Mouse (Mus musculus) liver, embryonic 11.5 days (tissue): Measurements from ENCODE around the gene Rasa3. TPM values are rescaled to one million over a fixed set of nuclear protein-coding genes. Genes with fewer than 3 reads are reported as not detected.
A peak's percentile ranks its signal among the peaks of the same experiment; 100 is the strongest.

Experiments used
- ATAC-seq: fragments of 200-750 bp; cut with Nextera tagmentation; replicated peaks from 2 replicates; pipeline ENCODE4 v1.8.0; 2017; ENCODE audit warnings: moderate number of reproducible peaks, mild to moderate bottlenecking, moderate TSS enrichment, moderate library complexity; ENCODE audit not compliant: low FRiP score
- DNase-seq: peaks from one replicate; pipeline ENCODE4 v3.0.0-alpha.2; 2017; ENCODE audit warnings: low spot score
- H3K27ac ChIP-seq: fragments of 300-500 bp; sonication (generic); 2 replicates; pipeline ENCODE4 v1.5.1; 2014; ENCODE audit warnings: mild to moderate bottlenecking, low read depth, low read length, control low read depth
- H3K27me3 ChIP-seq: fragments of 300-500 bp; sonication (generic); replicated peaks from 2 replicates; pipeline ENCODE4 v1.6.1; 2014; ENCODE audit warnings: low read length, mixed read lengths; ENCODE audit not compliant: control insufficient read depth, insufficient read depth
- H3K36me3 ChIP-seq: fragments of 300-500 bp; sonication (generic); 2 replicates; pipeline ENCODE4 v1.6.1; 2014; ENCODE audit warnings: mild to moderate bottlenecking, low read length, moderate library complexity, mixed read lengths; ENCODE audit not compliant: control insufficient read depth, insufficient read depth
- H3K4me1 ChIP-seq: fragments of 300-500 bp; sonication (generic); replicated peaks from 2 replicates; pipeline ENCODE4 v1.6.1; 2014; ENCODE audit warnings: low read length, mixed read lengths; ENCODE audit not compliant: control insufficient read depth, insufficient read depth
- H3K4me2 ChIP-seq: fragments of 300-500 bp; sonication (generic); 2 replicates; pipeline ENCODE4 v1.6.1; 2014; ENCODE audit warnings: mild to moderate bottlenecking, control low read depth, moderate library complexity
- H3K4me3 ChIP-seq: fragments of 300-500 bp; sonication (generic); 2 replicates; pipeline ENCODE4 v1.5.1; 2014; ENCODE audit warnings: low read depth, low read length, control low read depth
- H3K9ac ChIP-seq: fragments of 300-500 bp; sonication (generic); 2 replicates; pipeline ENCODE4 v1.6.1; 2014; ENCODE audit warnings: low read depth, low read length, control low read depth
- H3K9me3 ChIP-seq: fragments of 300-500 bp; sonication (generic); 2 replicates; pipeline ENCODE4 v1.6.1; 2016; ENCODE audit warnings: low read length, inconsistent platforms, mixed read lengths; ENCODE audit not compliant: control insufficient read depth
- WGBS: fragments of 180-500 bp; shearing (Covaris S2); extraction: QIAGEN DNeasy Blood & Tissue Kit; methylation state at CpG from one replicate; pipeline ENCODE4 v1.1.7; 2014; 5-methylcytosine and 5-hydroxymethylcytosine counted together
- polyA plus RNA-seq: library from polyadenylated mRNA; unstranded; fragments of >200 nt; fragmentation: Nextera tagmentation; extraction: Ambion mirVana; gene quantifications from 2 replicates; pipeline ENCODE4 v1.2.1, GENCODE M21; 2014

The Rasa3 gene
- polyA plus RNA-seq, 1 experiment from 2014 or later, result 37.2 TPM

GRCm38 (mm10) chr8:13650541-13651191 lies 26.7 kb downstream of the Rasa3 start:
- H3K4me2 ChIP-seq, result no peak overlapping the region
- DNase-seq (no peak), ATAC-seq (no peak)
- H3K36me3 ChIP-seq, result no peaks in the 10 kb centered on the region
- 90% methylated on average over 11 of the region's 11 CpGs for WGBS
- no peaks in the 10 kb centered on the region for H3K27me3 ChIP-seq
- no peak overlapping the region for H3K27ac ChIP-seq
- peaks cover 25% of the 10 kb centered on the region for H3K4me1 ChIP-seq
- H3K9ac ChIP-seq, result no peak overlapping the region
- no peaks in the 10 kb centered on the region for H3K9me3 ChIP-seq
- no peak overlapping the region for H3K4me3 ChIP-seq

DNA sequence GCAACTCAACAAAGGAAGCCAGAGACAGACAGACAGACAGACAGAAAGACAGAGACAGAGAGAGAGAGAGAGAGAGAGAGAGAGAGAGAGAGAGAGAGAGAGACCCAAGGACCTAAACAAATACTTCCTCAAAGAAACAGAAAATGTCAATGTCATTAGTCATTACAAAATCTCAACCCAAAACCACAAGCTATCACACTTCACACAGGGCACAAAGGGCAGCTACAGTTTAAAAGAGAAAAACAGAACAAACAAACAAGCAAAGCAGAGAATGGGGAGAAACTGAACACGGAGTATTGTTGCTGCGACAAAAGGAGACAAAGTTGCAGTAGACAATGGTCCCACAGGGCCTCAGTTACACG lies 28.3 kb downstream of the Rasa3 start:
- 40% methylated on average over 3 of the region's 3 CpGs for WGBS
- Histone ChIP-seq H3K4me2 (peak overlapping the region; percentile 14; the same call in 1 of the 2 replicates), H3K9ac (no peak overlapping the region), H3K27ac (peak overlapping the region; percentile 52; the same call in 1 of the 2 replicates), H3K9me3 (no peaks in the 10 kb centered on the region), H3K4me1 (peaks cover 31% of the 10 kb centered on the region), H3K36me3 (no peaks in the 10 kb centered on the region), H3K4me3 (no peak overlapping the region), H3K27me3 (no peaks in the 10 kb centered on the region)
- ATAC-seq (no peak), DNase-seq (no peak)

GRCm38 (mm10) chr8:13648377-13649153 lies 28.8 kb downstream of the Rasa3 start:
- Histone ChIP-seq H3K4me2 (peak overlapping the region; percentile 23; the same call in 1 of the 2 replicates), H3K27me3 (no peaks in the 10 kb centered on the region), H3K36me3 (no peaks in the 10 kb centered on the region), H3K4me3 (no peak overlapping the region), H3K9ac (no peak overlapping the region), H3K9me3 (no peaks in the 10 kb centered on the region), H3K27ac (peak overlapping the region; percentile 52; the same call in 1 of the 2 replicates), H3K4me1 (peaks cover 35% of the 10 kb centered on the region)
- ATAC-seq, result no peak
- 29% methylated on average over 7 of the region's 7 CpGs for WGBS
- DNase-seq, result no peak

DNA sequence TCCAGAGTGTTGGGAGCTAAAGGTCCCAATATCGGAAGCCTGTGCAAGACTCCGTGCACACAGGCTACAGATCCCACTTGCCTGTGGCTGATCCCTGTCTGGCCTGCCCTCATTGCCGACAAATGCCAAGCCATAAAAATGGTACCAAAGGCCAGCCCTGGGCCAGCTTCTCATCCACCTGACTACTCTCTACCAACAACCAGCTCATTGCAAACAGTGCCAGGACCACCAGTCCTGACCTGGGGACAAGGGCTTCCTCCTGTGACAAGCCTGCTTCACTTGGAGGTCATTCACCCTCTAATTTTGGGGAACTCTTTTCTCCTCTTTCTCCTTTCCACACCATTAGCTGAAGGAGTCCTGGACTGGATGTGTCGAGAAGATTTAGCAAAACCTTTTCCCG lies 29.8 kb downstream of the Rasa3 start:
- DNase-seq (no peak), ATAC-seq (no peak)
- Histone ChIP-seq H3K4me3 (no peak overlapping the region), H3K27me3 (no peaks in the 10 kb centered on the region), H3K36me3 (no peaks in the 10 kb centered on the region), H3K9ac (no peak overlapping the region), H3K27ac (no peak overlapping the region), H3K9me3 (no peaks in the 10 kb centered on the region), H3K4me2 (no peak overlapping the region), H3K4me1 (peaks cover 31% of the 10 kb centered on the region)
- WGBS, result 87% methylated on average over 5 of the region's 5 CpGs

GRCm38 (mm10) chr8:13644932-13645676 lies 32.3 kb downstream of the Rasa3 start:
- no peak overlapping the region for H3K9ac ChIP-seq
- ATAC-seq (no peak), DNase-seq (no peak)
- no peaks in the 10 kb centered on the region for H3K27me3 ChIP-seq
- no peak overlapping the region for H3K4me2 ChIP-seq
- no peaks in the 10 kb centered on the region for H3K36me3 ChIP-seq
- H3K9me3 ChIP-seq, result no peaks in the 10 kb centered on the region
- WGBS, result 50% methylated on average over 6 of the region's 6 CpGs
- no peak overlapping the region for H3K27ac ChIP-seq
- H3K4me1 ChIP-seq, result peaks cover 31% of the 10 kb centered on the region
- H3K4me3 ChIP-seq, result no peak overlapping the region

DNA sequence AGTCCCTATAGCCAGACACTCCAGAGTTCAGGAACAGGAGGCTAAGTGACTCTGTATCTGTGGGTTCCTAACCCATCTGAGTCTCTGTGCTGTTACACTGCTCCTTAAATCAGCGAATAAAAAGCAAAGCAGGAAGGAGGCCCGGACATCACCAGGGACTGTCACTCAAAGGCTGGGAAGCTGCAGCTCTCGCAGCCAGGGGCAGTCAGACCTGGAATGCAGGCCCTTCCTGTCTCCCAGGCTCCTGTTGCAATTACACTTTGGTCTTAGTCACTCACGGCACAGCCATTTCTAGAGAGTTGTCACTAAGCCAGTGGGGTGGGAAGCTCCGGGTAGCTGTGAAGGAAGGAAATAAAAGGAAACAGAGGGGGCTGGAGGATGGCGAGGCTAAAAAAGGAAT lies 33.2 kb downstream of the Rasa3 start:
- Histone ChIP-seq H3K4me2 (no peak overlapping the region; the same call in 1 of the 2 replicates), H3K4me1 (peaks cover 21% of the 10 kb centered on the region), H3K9me3 (no peaks in the 10 kb centered on the region), H3K9ac (no peak overlapping the region), H3K27ac (no peak overlapping the region), H3K4me3 (no peak overlapping the region), H3K36me3 (no peaks in the 10 kb centered on the region), H3K27me3 (no peaks in the 10 kb centered on the region)
- 27% methylated on average over 6 of the region's 6 CpGs for WGBS
- no peak for ATAC-seq
- DNase-seq, result no peak

GRCm38 (mm10) chr8:13642659-13643181 lies 34.7 kb downstream of the Rasa3 start:
- no peak overlapping the region for H3K4me3 ChIP-seq
- ATAC-seq (no peak), DNase-seq (no peak)
- no peaks in the 10 kb centered on the region for H3K9me3 ChIP-seq
- H3K4me2 ChIP-seq, result no peak overlapping the region
- no peak overlapping the region for H3K9ac ChIP-seq
- H3K27ac ChIP-seq, result no peak overlapping the region
- peaks cover 10% of the 10 kb centered on the region for H3K4me1 ChIP-seq
- no peaks in the 10 kb centered on the region for H3K27me3 ChIP-seq
- WGBS, result 75% methylated on average over 10 of the region's 10 CpGs
- no peaks in the 10 kb centered on the region for H3K36me3 ChIP-seq

DNA sequence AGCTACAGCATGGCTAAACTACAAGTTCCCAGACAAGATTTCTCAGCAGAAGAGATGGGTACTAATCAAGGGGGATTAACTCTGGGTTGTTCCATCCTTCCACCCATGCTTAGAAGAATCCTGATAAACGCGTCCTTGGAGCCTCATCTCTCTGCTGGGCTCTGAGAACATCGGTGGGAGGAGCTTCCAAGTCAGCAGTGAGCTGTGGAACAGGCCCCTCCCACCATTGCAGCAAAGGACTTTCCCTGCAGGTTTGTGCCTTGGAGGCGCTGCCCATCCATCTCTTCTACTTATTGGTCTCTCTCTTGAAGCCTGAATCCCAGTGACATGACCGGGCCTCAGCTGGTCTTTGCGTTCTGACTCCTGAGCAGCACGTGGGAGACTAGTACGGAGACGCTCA lies 36.2 kb downstream of the Rasa3 start:
- no peak overlapping the region for H3K4me3 ChIP-seq
- no peak for DNase-seq
- no peaks in the 10 kb centered on the region for H3K36me3 ChIP-seq
- ATAC-seq, result no peak
- WGBS, result 64% methylated on average over 9 of the region's 9 CpGs
- H3K27me3 ChIP-seq, result no peaks in the 10 kb centered on the region
- no peak overlapping the region for H3K27ac ChIP-seq
- H3K9ac ChIP-seq, result no peak overlapping the region
- H3K4me1 ChIP-seq, result peaks cover 10% of the 10 kb centered on the region
- no peaks in the 10 kb centered on the region for H3K9me3 ChIP-seq
- H3K4me2 ChIP-seq, result no peak overlapping the region
